Mouse (Mus musculus) limb, embryonic 10.5 days (tissue): ENCODE results near the gene Irs4. TPM values are rescaled to one million over a fixed set of nuclear protein-coding genes. Genes with fewer than 3 reads are reported as not detected.

Source experiments
- DNase-seq: peaks from one replicate; pipeline ENCODE4 v3.0.0-alpha.2; 2017; ENCODE audit warnings: low spot score
- H3K27ac ChIP-seq: fragments of 300-500 bp; sonication (generic); 2 replicates; pipeline ENCODE4 v1.5.1; 2016; ENCODE audit warnings: mild to moderate bottlenecking
- H3K27me3 ChIP-seq: fragments of 300-500 bp; sonication (generic); 2 replicates; pipeline ENCODE4 v1.6.1; 2016; ENCODE audit warnings: low read depth, mild to moderate bottlenecking; ENCODE audit not compliant: poor library complexity, severe bottlenecking
- H3K36me3 ChIP-seq: fragments of 300-500 bp; sonication (generic); 2 replicates; pipeline ENCODE4 v1.6.1; 2016; ENCODE audit warnings: mild to moderate bottlenecking, moderate library complexity
- H3K4me1 ChIP-seq: fragments of 300-500 bp; sonication (generic); 2 replicates; pipeline ENCODE4 v1.6.1; 2016
- H3K4me3 ChIP-seq: fragments of 300-500 bp; sonication (generic); 2 replicates; pipeline ENCODE4 v1.5.1; 2016; ENCODE audit warnings: mild to moderate bottlenecking, moderate library complexity
- H3K9me3 ChIP-seq: fragments of 300-500 bp; sonication (generic); replicated peaks from 2 replicates; pipeline ENCODE4 v1.6.1; 2016; ENCODE audit warnings: mild to moderate bottlenecking
- WGBS: fragments of 180-500 bp; shearing (Covaris S2); methylation state at CpG from one replicate; pipeline ENCODE4 v1.1.7; 2016; 5-methylcytosine and 5-hydroxymethylcytosine counted together
- polyA plus RNA-seq: library from polyadenylated mRNA; unstranded; fragments of >200 nt; fragmentation: Nextera tagmentation; extraction: Ambion mirVana; gene quantifications from 2 replicates; pipeline ENCODE4 v1.2.1, GENCODE M21; 2016

Irs4 gene
- 0.03 and 0.04 TPM in 2 replicates for polyA plus RNA-seq

- Histone ChIP-seq H3K4me3 (peak within 1 kb of the TSS; percentile 53), H3K36me3 (no peaks in the 10 kb centered on the region), H3K27me3 (peaks cover 91% of the 10 kb centered on the region), H3K4me1 (peaks cover 3% of the 10 kb centered on the region; the same call in 1 of the 2 replicates), H3K27ac (no peak within 1 kb of the TSS), H3K9me3 (no peaks in the 10 kb centered on the region)
- DNase-seq, result peak; percentile 55
- WGBS, result 14% methylated on average over 50 of the region's 51 CpGs
Observed at GRCm38 (mm10) chrX:141724937-141725918, at the start of gene Irs4. Gene Irs4 (minus strand): TSS chrX:141725263.

DNA sequence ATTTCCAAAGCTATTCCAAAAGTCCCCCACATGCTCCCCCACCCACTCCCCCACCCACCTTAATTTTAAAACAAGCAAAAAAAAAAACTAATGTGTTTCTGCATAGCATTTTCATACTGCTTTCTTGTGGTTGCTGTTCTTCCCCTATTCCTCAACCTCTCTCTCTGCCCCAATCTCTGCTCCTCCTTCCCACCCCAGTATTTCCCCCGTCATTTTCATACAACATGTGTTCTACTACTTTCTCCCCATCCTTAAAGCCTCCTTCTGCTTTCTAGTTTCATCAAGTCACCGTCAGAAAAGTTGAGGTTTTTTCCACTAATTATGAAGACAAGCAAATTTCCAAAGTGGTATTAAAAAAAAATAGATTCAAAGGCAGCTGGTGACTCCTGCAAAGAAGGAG is 25.3 kb upstream of the Irs4 start:
- H3K36me3 ChIP-seq, result no peaks in the 10 kb centered on the region
- H3K4me1 ChIP-seq, result no peaks in the 10 kb centered on the region
- no peaks in the 10 kb centered on the region for H3K9me3 ChIP-seq
- DNase-seq, result no peak
- H3K27me3 ChIP-seq, result peaks cover 4% of the 10 kb centered on the region; the same call in 1 of the 2 replicates
- 60% methylated on average over 2 of the region's 2 CpGs for WGBS
- no peak overlapping the region for H3K4me3 ChIP-seq
- H3K27ac ChIP-seq, result no peak overlapping the region

GRCm38 (mm10) chrX:141729570-141729969 is 4.5 kb upstream of the Irs4 start:
- Histone ChIP-seq H3K9me3 (no peaks in the 10 kb centered on the region), H3K4me1 (peaks cover 3% of the 10 kb centered on the region; the same call in 1 of the 2 replicates), H3K27me3 (peaks cover 62% of the 10 kb centered on the region), H3K36me3 (no peaks in the 10 kb centered on the region), H3K27ac (no peak overlapping the region), H3K4me3 (no peak overlapping the region)
- DNase-seq, result no peak
- WGBS, result 66% methylated on average over 5 of the region's 5 CpGs

GRCm38 (mm10) chrX:141724391-141724891 is 622 bp downstream of the Irs4 start:
- Histone ChIP-seq H3K4me3 (peak overlapping the region; percentile 53), H3K27ac (no peak overlapping the region), H3K36me3 (no peaks in the 10 kb centered on the region), H3K4me1 (peaks cover 3% of the 10 kb centered on the region; the same call in 1 of the 2 replicates), H3K27me3 (peaks cover 92% of the 10 kb centered on the region), H3K9me3 (no peaks in the 10 kb centered on the region)
- peak; percentile 38 for DNase-seq
- 19% methylated on average over 47 of the region's 52 CpGs for WGBS

- H3K4me3 ChIP-seq, result peak overlapping the region; percentile 53
- H3K4me1 ChIP-seq, result peaks cover 3% of the 10 kb centered on the region; the same call in 1 of the 2 replicates
- H3K9me3 ChIP-seq, result no peaks in the 10 kb centered on the region
- peaks cover 95% of the 10 kb centered on the region for H3K27me3 ChIP-seq
- H3K36me3 ChIP-seq, result no peaks in the 10 kb centered on the region
- WGBS, result 14% methylated on average over 16 of the region's 16 CpGs
- peak; percentile 37 for DNase-seq
- no peak overlapping the region for H3K27ac ChIP-seq
Observed at GRCm38 (mm10) chrX:141723936-141724335, 1.1 kb downstream of the Irs4 start.

GRCm38 (mm10) chrX:141721725-141722124 is 3.3 kb downstream of the Irs4 start:
- WGBS, result 13% methylated on average over 33 of the region's 33 CpGs
- peak overlapping the region; percentile 45 for H3K4me3 ChIP-seq
- no peaks in the 10 kb centered on the region for H3K36me3 ChIP-seq
- no peak overlapping the region for H3K27ac ChIP-seq
- peaks cover 99% of the 10 kb centered on the region for H3K27me3 ChIP-seq
- H3K4me1 ChIP-seq, result peaks cover 3% of the 10 kb centered on the region; the same call in 1 of the 2 replicates
- DNase-seq, result peak; percentile 52
- no peaks in the 10 kb centered on the region for H3K9me3 ChIP-seq

Other genes starting within 250 kb of the Irs4 start
- 4.8 and 6.6 TPM in 2 replicates for gene Col4a5, start 249.9 kb downstream of the Irs4 start, polyA plus RNA-seq
- 0.69 TPM in 1 of 2 replicates, not detected in the other for gene Gm15294, start 150.0 kb upstream of the Irs4 start, polyA plus RNA-seq